Mouse (Mus musculus) midbrain, embryonic 10.5 days (tissue): ENCODE data around the gene Inpp4b. TPM values are rescaled to one million over a fixed set of nuclear protein-coding genes. Genes with fewer than 3 reads are reported as not detected.

Experiments used
- DNase-seq: peaks from one replicate; pipeline ENCODE4 v3.0.0-alpha.2; 2017; ENCODE audit warnings: low spot score
- H3K27ac ChIP-seq: fragments of 300-500 bp; sonication (generic); replicated peaks from 2 replicates; pipeline ENCODE4 v1.5.1; 2016; ENCODE audit warnings: mild to moderate bottlenecking
- H3K27me3 ChIP-seq: fragments of 300-500 bp; sonication (generic); 2 replicates; pipeline ENCODE4 v1.6.1; 2016; ENCODE audit warnings: low read depth, mild to moderate bottlenecking; ENCODE audit not compliant: poor library complexity, severe bottlenecking
- H3K36me3 ChIP-seq: fragments of 300-500 bp; sonication (generic); 2 replicates; pipeline ENCODE4 v1.6.1; 2016; ENCODE audit warnings: mild to moderate bottlenecking, moderate library complexity
- H3K4me1 ChIP-seq: fragments of 300-500 bp; sonication (generic); 2 replicates; pipeline ENCODE4 v1.6.1; 2016
- H3K4me3 ChIP-seq: fragments of 300-500 bp; sonication (generic); 2 replicates; pipeline ENCODE4 v1.5.1; 2016; ENCODE audit warnings: mild to moderate bottlenecking, moderate library complexity
- H3K9me3 ChIP-seq: fragments of 300-500 bp; sonication (generic); replicated peaks from 2 replicates; pipeline ENCODE4 v1.6.1; 2016; ENCODE audit warnings: mild to moderate bottlenecking
- WGBS: fragments of 180-500 bp; shearing (Covaris S2); methylation state at CpG from one replicate; pipeline ENCODE4 v1.1.7; 2016; 5-methylcytosine and 5-hydroxymethylcytosine counted together
- polyA plus RNA-seq: library from polyadenylated mRNA; unstranded; fragments of >200 nt; fragmentation: Nextera tagmentation; extraction: Ambion mirVana; gene quantifications from 2 replicates; pipeline ENCODE4 v1.2.1, GENCODE M21; 2016

Gene Inpp4b
- polyA plus RNA-seq, 1 experiment from 2014 or later, result 4.1 TPM

- 87% methylated on average over 4 of the region's 4 CpGs for WGBS
- no peaks in the 10 kb centered on the region for H3K36me3 ChIP-seq
- H3K9me3 ChIP-seq, result no peaks in the 10 kb centered on the region
- no peaks in the 10 kb centered on the region for H3K27me3 ChIP-seq
- no peak overlapping the region for H3K27ac ChIP-seq
- no peak for DNase-seq
- no peaks in the 10 kb centered on the region for H3K4me1 ChIP-seq
- H3K4me3 ChIP-seq, result no peak overlapping the region
These were observed 216.2 kb downstream of the Inpp4b start for GRCm38 (mm10) chr8:81558550-81558949.

- no peaks in the 10 kb centered on the region for H3K36me3 ChIP-seq
- no peaks in the 10 kb centered on the region for H3K9me3 ChIP-seq
- H3K27me3 ChIP-seq, result no peaks in the 10 kb centered on the region
- no peak overlapping the region for H3K4me3 ChIP-seq
- H3K4me1 ChIP-seq, result no peaks in the 10 kb centered on the region
- H3K27ac ChIP-seq, result no peak overlapping the region
- no peak for DNase-seq
- 80% methylated on average over 1 of the region's 1 CpGs for WGBS
These were observed 220.0 kb downstream of the Inpp4b start for GRCm38 (mm10) chr8:81562405-81562804.

GRCm38 (mm10) chr8:81565484-81565883 lies 223.1 kb downstream of the Inpp4b start:
- no peak overlapping the region for H3K27ac ChIP-seq
- no peak for DNase-seq
- WGBS, result 88% methylated on average over 4 of the region's 4 CpGs

GRCm38 (mm10) chr8:81572319-81573104 lies 230.2 kb downstream of the Inpp4b start:
- no peaks in the 10 kb centered on the region for H3K27me3 ChIP-seq
- no peaks in the 10 kb centered on the region for H3K9me3 ChIP-seq
- H3K4me3 ChIP-seq, result no peak overlapping the region
- DNase-seq, result no peak
- WGBS, result 97% methylated on average over 1 of the region's 1 CpGs
- H3K4me1 ChIP-seq, result no peaks in the 10 kb centered on the region
- no peaks in the 10 kb centered on the region for H3K36me3 ChIP-seq
- H3K27ac ChIP-seq, result no peak overlapping the region

More at GRCm38 (mm10) chr8:81565484-81565883, 223.1 kb downstream of the Inpp4b start:
- Histone ChIP-seq H3K27me3 (no peaks in the 10 kb centered on the region), H3K36me3 (no peaks in the 10 kb centered on the region), H3K4me1 (no peaks in the 10 kb centered on the region), H3K4me3 (no peak overlapping the region), H3K9me3 (no peaks in the 10 kb centered on the region)

GRCm38 (mm10) chr8:81575268-81575917 lies 233.0 kb downstream of the Inpp4b start:
- H3K9me3 ChIP-seq, result no peaks in the 10 kb centered on the region
- H3K4me3 ChIP-seq, result no peak overlapping the region
- H3K36me3 ChIP-seq, result no peaks in the 10 kb centered on the region
- DNase-seq, result no peak
- 86% methylated on average over 3 of the region's 3 CpGs for WGBS
- no peaks in the 10 kb centered on the region for H3K4me1 ChIP-seq
- H3K27me3 ChIP-seq, result no peaks in the 10 kb centered on the region
- no peak overlapping the region for H3K27ac ChIP-seq

- WGBS, result 79% methylated on average over 3 of the region's 3 CpGs
- Histone ChIP-seq H3K9me3 (no peaks in the 10 kb centered on the region), H3K4me1 (no peaks in the 10 kb centered on the region), H3K36me3 (no peaks in the 10 kb centered on the region), H3K27ac (no peak overlapping the region), H3K4me3 (no peak overlapping the region), H3K27me3 (no peaks in the 10 kb centered on the region)
- no peak for DNase-seq
These were observed 236.6 kb downstream of the Inpp4b start for GRCm38 (mm10) chr8:81578951-81579350.

GRCm38 (mm10) chr8:81581817-81582437 lies 239.6 kb downstream of the Inpp4b start:
- Histone ChIP-seq H3K27me3 (no peaks in the 10 kb centered on the region), H3K4me3 (no peak overlapping the region), H3K27ac (no peak overlapping the region), H3K9me3 (no peaks in the 10 kb centered on the region), H3K36me3 (no peaks in the 10 kb centered on the region), H3K4me1 (no peaks in the 10 kb centered on the region)
- WGBS, result 85% methylated on average over 2 of the region's 2 CpGs
- no peak for DNase-seq

- no peaks in the 10 kb centered on the region for H3K36me3 ChIP-seq
- 85% methylated on average over 1 of the region's 1 CpGs for WGBS
- H3K9me3 ChIP-seq, result no peaks in the 10 kb centered on the region
- no peak overlapping the region for H3K27ac ChIP-seq
- H3K4me1 ChIP-seq, result no peaks in the 10 kb centered on the region
- H3K4me3 ChIP-seq, result no peak overlapping the region
- no peak for DNase-seq
- no peaks in the 10 kb centered on the region for H3K27me3 ChIP-seq
These were observed 240.6 kb downstream of the Inpp4b start for GRCm38 (mm10) chr8:81582906-81583305.

- Histone ChIP-seq H3K27ac (no peak overlapping the region), H3K9me3 (no peaks in the 10 kb centered on the region), H3K36me3 (no peaks in the 10 kb centered on the region), H3K4me3 (no peak overlapping the region), H3K4me1 (no peaks in the 10 kb centered on the region), H3K27me3 (no peaks in the 10 kb centered on the region)
- WGBS, result 94% methylated on average over 5 of the region's 5 CpGs
- no peak for DNase-seq
These were observed 244.4 kb downstream of the Inpp4b start for GRCm38 (mm10) chr8:81586783-81587182.

- H3K36me3 ChIP-seq, result no peaks in the 10 kb centered on the region
- H3K27ac ChIP-seq, result no peak overlapping the region
- H3K27me3 ChIP-seq, result no peaks in the 10 kb centered on the region
- WGBS, result 89% methylated on average over 3 of the region's 3 CpGs
- no peaks in the 10 kb centered on the region for H3K9me3 ChIP-seq
- H3K4me3 ChIP-seq, result no peak overlapping the region
- no peaks in the 10 kb centered on the region for H3K4me1 ChIP-seq
- DNase-seq, result no peak
These were observed 251.9 kb downstream of the Inpp4b start for GRCm38 (mm10) chr8:81594134-81594714.

- no peak for DNase-seq
- Histone ChIP-seq H3K36me3 (no peaks in the 10 kb centered on the region), H3K9me3 (no peaks in the 10 kb centered on the region), H3K4me3 (no peak overlapping the region), H3K4me1 (no peaks in the 10 kb centered on the region), H3K27me3 (no peaks in the 10 kb centered on the region), H3K27ac (no peak overlapping the region)
- WGBS, result 89% methylated on average over 4 of the region's 4 CpGs
These were observed 256.9 kb downstream of the Inpp4b start for GRCm38 (mm10) chr8:81599209-81599608.

- Histone ChIP-seq H3K4me3 (no peak overlapping the region), H3K4me1 (no peaks in the 10 kb centered on the region), H3K27ac (no peak overlapping the region), H3K27me3 (no peaks in the 10 kb centered on the region), H3K9me3 (no peaks in the 10 kb centered on the region), H3K36me3 (no peaks in the 10 kb centered on the region)
- DNase-seq, result no peak
These were observed 258.8 kb downstream of the Inpp4b start for GRCm38 (mm10) chr8:81601136-81601535.

- H3K4me1 ChIP-seq, result peaks cover 3% of the 10 kb centered on the region; the same call in 1 of the 2 replicates
- no peaks in the 10 kb centered on the region for H3K27me3 ChIP-seq
- WGBS, result 89% methylated on average over 1 of the region's 1 CpGs
- no peak for DNase-seq
- H3K36me3 ChIP-seq, result no peaks in the 10 kb centered on the region
- H3K27ac ChIP-seq, result no peak overlapping the region
- no peaks in the 10 kb centered on the region for H3K9me3 ChIP-seq
- H3K4me3 ChIP-seq, result no peak overlapping the region
These were observed 265.7 kb downstream of the Inpp4b start for GRCm38 (mm10) chr8:81608082-81608481.
